Mouse (Mus musculus): ENCODE data around the gene Lifr. TPM values are rescaled to one million over a fixed set of nuclear protein-coding genes. Genes with fewer than 3 reads are reported as not detected.

Gene Lifr
- total RNA-seq, 4 experiments from 2014 or later: 43.7 to 56.5 (median 52.1) TPM

Other genes with a start within 250 kb of the Lifr start
- gene Osmr, start 215.6 kb upstream of the Lifr start, total RNA-seq (2022): 10 to 100 TPM in 2 of 4 experiments, 1 to 10 TPM in 2; 2.9 to 18.6 (median 9.1) TPM